Mouse (Mus musculus) neural tube, embryonic 12.5 days (tissue): ENCODE results near the gene Rxra. TPM values are rescaled to one million over a fixed set of nuclear protein-coding genes. Genes with fewer than 3 reads are reported as not detected.
A peak's percentile ranks its signal among the peaks of the same experiment; 100 is the strongest.

Experiments
- ATAC-seq: fragments of 200-750 bp; cut with Nextera tagmentation; 2 replicates; pipeline ENCODE4 v1.8.0; 2017; ENCODE audit warnings: low read depth, mild to moderate bottlenecking, moderate TSS enrichment, moderate library complexity; ENCODE audit not compliant: low FRiP score
- H3K27ac ChIP-seq: fragments of 300-500 bp; sonication (generic); 2 replicates; pipeline ENCODE4 v1.5.1; 2016
- H3K27me3 ChIP-seq: fragments of 300-500 bp; sonication (generic); replicated peaks from 2 replicates; pipeline ENCODE4 v1.6.1; 2016; ENCODE audit warnings: mild to moderate bottlenecking
- H3K36me3 ChIP-seq: fragments of 300-500 bp; sonication (generic); 2 replicates; pipeline ENCODE4 v1.6.1; 2016; ENCODE audit warnings: mild to moderate bottlenecking
- H3K4me1 ChIP-seq: fragments of 300-500 bp; sonication (generic); 2 replicates; pipeline ENCODE4 v1.6.1; 2016
- H3K4me2 ChIP-seq: fragments of 300-500 bp; sonication (generic); replicated peaks from 2 replicates; pipeline ENCODE4 v1.6.1; 2016; ENCODE audit warnings: mild to moderate bottlenecking
- H3K4me3 ChIP-seq: fragments of 300-500 bp; sonication (generic); 2 replicates; pipeline ENCODE4 v1.5.1; 2016
- H3K9ac ChIP-seq: fragments of 300-500 bp; sonication (generic); 2 replicates; pipeline ENCODE4 v1.6.1; 2016; ENCODE audit warnings: mild to moderate bottlenecking
- H3K9me3 ChIP-seq: fragments of 300-500 bp; sonication (generic); 2 replicates; pipeline ENCODE4 v1.6.1; 2016; ENCODE audit warnings: mild to moderate bottlenecking
- WGBS: fragments of 180-500 bp; shearing (Covaris S2); methylation state at CpG from one replicate; pipeline ENCODE4 v1.1.7; 2016; 5-methylcytosine and 5-hydroxymethylcytosine counted together
- polyA plus RNA-seq: library from polyadenylated mRNA; unstranded; fragments of >200 nt; fragmentation: Nextera tagmentation; extraction: Ambion mirVana; gene quantifications from 2 replicates; pipeline ENCODE4 v1.2.1, GENCODE M21; 2016

Gene Rxra
- polyA plus RNA-seq, 1 experiment from 2014 or later = 6.6 TPM

- Histone ChIP-seq H3K4me2 (peak overlapping the region; percentile 85), H3K4me3 (peak overlapping the region; percentile 80), H3K4me1 (peaks cover 61% of the 10 kb centered on the region), H3K27me3 (peaks cover 5% of the 10 kb centered on the region; the same call in 1 of the 2 replicates), H3K36me3 (no peaks in the 10 kb centered on the region), H3K9ac (peak overlapping the region; percentile 80), H3K27ac (peak overlapping the region; percentile 70), H3K9me3 (no peaks in the 10 kb centered on the region)
- under 1% methylated on average over 47 of the region's 106 CpGs for WGBS
- ATAC-seq = peak; percentile 70
Measured at GRCm38 (mm10) chr2:27676478-27677325, 462 bp downstream of the Rxra start.

- WGBS = under 1% methylated on average over 73 of the region's 77 CpGs
- ATAC-seq = no peak
- Histone ChIP-seq H3K27me3 (peaks cover 5% of the 10 kb centered on the region; the same call in 1 of the 2 replicates), H3K4me3 (peak overlapping the region; percentile 80), H3K4me1 (peaks cover 62% of the 10 kb centered on the region), H3K27ac (peak overlapping the region; percentile 72), H3K9ac (peak overlapping the region; percentile 80), H3K4me2 (peak overlapping the region; percentile 85), H3K9me3 (no peaks in the 10 kb centered on the region), H3K36me3 (no peaks in the 10 kb centered on the region)
Measured at GRCm38 (mm10) chr2:27677411-27678310, 1.4 kb downstream of the Rxra start.

- WGBS = 18% methylated on average over 4 of the region's 4 CpGs
- Histone ChIP-seq H3K9ac (peak overlapping the region; percentile 80), H3K36me3 (no peaks in the 10 kb centered on the region), H3K4me2 (peak overlapping the region; percentile 85), H3K4me1 (peaks cover 65% of the 10 kb centered on the region), H3K27me3 (peaks cover 5% of the 10 kb centered on the region; the same call in 1 of the 2 replicates), H3K27ac (no peak overlapping the region), H3K4me3 (peak overlapping the region; percentile 80), H3K9me3 (no peaks in the 10 kb centered on the region)
- ATAC-seq = no peak
Measured at GRCm38 (mm10) chr2:27678331-27678730, 2.1 kb downstream of the Rxra start.

- peaks cover 71% of the 10 kb centered on the region for H3K4me1 ChIP-seq
Measured at GRCm38 (mm10) chr2:27678836-27679480, 2.7 kb downstream of the Rxra start.

GRCm38 (mm10) chr2:27679621-27680025, 3.4 kb downstream of the Rxra start:
- Histone ChIP-seq H3K4me1 (peaks cover 78% of the 10 kb centered on the region), H3K9ac (0 out of 2 replicates have a peak overlapping the region, but pooled peaks have one; percentile 3), H3K4me2 (peak overlapping the region; percentile 85), H3K27me3 (peaks cover 5% of the 10 kb centered on the region; the same call in 1 of the 2 replicates), H3K27ac (no peak overlapping the region), H3K9me3 (no peaks in the 10 kb centered on the region), H3K4me3 (no peak overlapping the region; the same call in 1 of the 2 replicates), H3K36me3 (no peaks in the 10 kb centered on the region)
- no peak for ATAC-seq
- WGBS = 25% methylated on average over 3 of the region's 3 CpGs

More at GRCm38 (mm10) chr2:27678836-27679480, 2.7 kb downstream of the Rxra start:
- H3K36me3 ChIP-seq = no peaks in the 10 kb centered on the region
- H3K27ac ChIP-seq = no peak overlapping the region
- H3K9me3 ChIP-seq = no peaks in the 10 kb centered on the region
- peak overlapping the region; percentile 80; the same call in 1 of the 2 replicates for H3K4me3 ChIP-seq
- 53% methylated on average over 7 of the region's 7 CpGs for WGBS
- 0 out of 2 replicates have a peak overlapping the region, but pooled peaks have one; percentile 13 for H3K9ac ChIP-seq
- peak overlapping the region; percentile 85 for H3K4me2 ChIP-seq
- ATAC-seq = no peak
- H3K27me3 ChIP-seq = peaks cover 5% of the 10 kb centered on the region; the same call in 1 of the 2 replicates

- Histone ChIP-seq H3K9me3 (no peaks in the 10 kb centered on the region), H3K4me2 (peak overlapping the region; percentile 85), H3K36me3 (no peaks in the 10 kb centered on the region), H3K27ac (no peak overlapping the region), H3K9ac (peak overlapping the region; percentile 1; the same call in 1 of the 2 replicates), H3K4me1 (peaks cover 79% of the 10 kb centered on the region), H3K4me3 (no peak overlapping the region), H3K27me3 (peaks cover 4% of the 10 kb centered on the region; the same call in 1 of the 2 replicates)
- 73% methylated on average over 6 of the region's 6 CpGs for WGBS
- no peak for ATAC-seq
Measured at GRCm38 (mm10) chr2:27680058-27680457, 3.8 kb downstream of the Rxra start.

- H3K9me3 ChIP-seq = no peaks in the 10 kb centered on the region
- no peak overlapping the region for H3K4me2 ChIP-seq
- peak overlapping the region; percentile 1; the same call in 1 of the 2 replicates for H3K9ac ChIP-seq
- H3K27me3 ChIP-seq = no peaks in the 10 kb centered on the region
- no peak overlapping the region for H3K27ac ChIP-seq
- no peaks in the 10 kb centered on the region for H3K36me3 ChIP-seq
- no peak for ATAC-seq
- H3K4me1 ChIP-seq = peaks cover 79% of the 10 kb centered on the region
- WGBS = 88% methylated on average over 4 of the region's 4 CpGs
- no peak overlapping the region for H3K4me3 ChIP-seq
Measured at GRCm38 (mm10) chr2:27680595-27680994, 4.4 kb downstream of the Rxra start.

- Histone ChIP-seq H3K4me3 (no peak overlapping the region), H3K4me1 (peaks cover 72% of the 10 kb centered on the region), H3K36me3 (no peaks in the 10 kb centered on the region), H3K27ac (no peak overlapping the region), H3K4me2 (no peak overlapping the region; the same call in 1 of the 2 replicates), H3K9ac (peak overlapping the region; percentile 29; the same call in 1 of the 2 replicates), H3K9me3 (no peaks in the 10 kb centered on the region), H3K27me3 (no peaks in the 10 kb centered on the region)
- WGBS = 76% methylated on average over 4 of the region's 4 CpGs
- no peak for ATAC-seq
Measured at GRCm38 (mm10) chr2:27681426-27681825, 5.2 kb downstream of the Rxra start.

- 49% methylated on average over 5 of the region's 5 CpGs for WGBS
- peak overlapping the region; percentile 25; the same call in 1 of the 2 replicates for H3K4me2 ChIP-seq
- H3K36me3 ChIP-seq = no peaks in the 10 kb centered on the region
- peak overlapping the region; percentile 12; the same call in 1 of the 2 replicates for H3K27ac ChIP-seq
- H3K4me1 ChIP-seq = peaks cover 74% of the 10 kb centered on the region
- no peak overlapping the region for H3K4me3 ChIP-seq
- H3K9ac ChIP-seq = peak overlapping the region; percentile 29; the same call in 1 of the 2 replicates
- no peaks in the 10 kb centered on the region for H3K9me3 ChIP-seq
- ATAC-seq = no peak
- H3K27me3 ChIP-seq = no peaks in the 10 kb centered on the region
Measured at GRCm38 (mm10) chr2:27682096-27682495, 5.9 kb downstream of the Rxra start.

- WGBS = 27% methylated on average over 11 of the region's 11 CpGs
- H3K4me1 ChIP-seq = peaks cover 59% of the 10 kb centered on the region
- H3K9ac ChIP-seq = 0 out of 2 replicates have a peak overlapping the region, but pooled peaks have one; percentile 17
Measured at GRCm38 (mm10) chr2:27684017-27684657, 7.9 kb downstream of the Rxra start.

GRCm38 (mm10) chr2:27685917-27686316, 9.7 kb downstream of the Rxra start:
- Histone ChIP-seq H3K4me3 (no peak overlapping the region), H3K4me2 (no peak overlapping the region), H3K9me3 (no peaks in the 10 kb centered on the region), H3K36me3 (no peaks in the 10 kb centered on the region), H3K27ac (no peak overlapping the region), H3K27me3 (no peaks in the 10 kb centered on the region), H3K4me1 (peaks cover 48% of the 10 kb centered on the region), H3K9ac (no peak overlapping the region)
- 96% methylated on average over 4 of the region's 4 CpGs for WGBS
- ATAC-seq = no peak

More at GRCm38 (mm10) chr2:27684017-27684657, 7.9 kb downstream of the Rxra start:
- H3K27me3 ChIP-seq = no peaks in the 10 kb centered on the region
- H3K4me3 ChIP-seq = no peak overlapping the region
- no peaks in the 10 kb centered on the region for H3K36me3 ChIP-seq
- no peak for ATAC-seq
- H3K27ac ChIP-seq = no peak overlapping the region
- no peaks in the 10 kb centered on the region for H3K9me3 ChIP-seq
- H3K4me2 ChIP-seq = no peak overlapping the region
